Mouse (Mus musculus) lung, postnatal 0 days (tissue): Measurements from ENCODE around the gene Hoxa1.

Source experiments
- CTCF ChIP-seq: IDR thresholded peaks from 2 replicates; pipeline ENCODE4 v1.5.1; 2016; ENCODE audit warnings: antibody characterized with exemption, mild to moderate bottlenecking
- EP300 ChIP-seq: IDR thresholded peaks from 2 replicates; pipeline ENCODE4 v1.6.1; 2016; ENCODE audit warnings: antibody characterized with exemption, mild to moderate bottlenecking, control low read depth

- TF ChIP-seq CTCF: no peak
- no peak for TF ChIP-seq EP300
These were observed 22.6 kb upstream of the Hoxa1 start for GRCm38 (mm10) chr6:52180726-52181125.
